Mouse (Mus musculus): Measurements from ENCODE around the gene Pgm2. TPM values are rescaled to one million over a fixed set of nuclear protein-coding genes. Genes with fewer than 3 reads are reported as not detected.

Pgm2 gene
- polyA plus RNA-seq, 1 experiment, result 75.7 TPM

DNA sequence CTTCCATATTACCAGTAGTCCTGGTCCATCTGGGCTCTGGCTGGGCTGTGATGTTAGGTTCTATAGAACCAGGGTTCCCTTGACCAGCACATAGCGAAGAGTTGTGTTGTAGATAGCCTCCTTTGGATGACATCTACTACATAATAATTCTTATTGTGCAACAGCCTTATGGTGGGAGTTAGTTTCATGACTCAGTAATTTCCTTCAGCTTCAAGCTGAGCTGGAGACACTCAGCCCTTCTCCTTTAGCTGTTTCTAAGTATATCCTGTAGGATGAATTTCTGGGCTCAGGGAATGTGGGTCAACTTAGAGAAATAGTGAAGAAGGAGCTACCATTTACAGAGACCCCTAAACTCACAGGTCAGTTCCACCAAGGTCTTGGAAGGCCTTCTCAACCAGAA is 60.6 kb downstream of the Pgm2 start:
- no peak for TF ChIP-seq GATA1 (IDR thresholded peaks at IDR 0.05; ENCODE audit: low read length)

DNA sequence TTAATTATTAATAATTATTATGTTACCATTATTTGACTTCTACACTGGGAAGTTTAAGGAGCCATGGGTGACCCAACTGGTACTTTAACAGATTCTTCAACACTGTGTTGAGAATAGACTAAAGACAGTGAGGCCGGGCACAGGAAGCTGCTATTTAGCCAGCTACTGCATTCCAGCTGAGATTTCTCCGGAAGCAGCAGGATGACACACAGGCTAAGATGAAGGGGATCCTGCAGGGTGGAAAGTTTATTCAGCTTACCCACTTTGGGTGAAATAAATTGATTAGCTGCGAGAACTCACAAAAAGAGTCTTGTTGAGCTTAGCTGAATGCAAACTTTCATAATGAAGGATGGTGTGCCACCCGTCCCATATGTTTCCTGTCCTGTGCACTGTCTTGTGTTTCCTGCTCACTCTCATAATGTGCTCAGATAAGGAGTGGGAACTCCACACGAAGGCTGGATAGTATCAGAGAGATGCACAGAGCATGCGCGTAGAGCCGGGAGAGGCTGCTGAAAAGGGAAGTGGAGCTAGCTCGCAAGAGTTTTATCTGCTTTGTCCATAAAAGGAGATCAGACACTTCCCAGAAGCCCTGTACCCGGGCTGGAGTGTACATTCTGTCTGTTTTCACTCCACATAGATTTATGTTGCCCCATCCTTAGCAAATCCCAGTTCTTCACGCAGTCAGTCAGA is 63.3 kb downstream of the Pgm2 start, which contains the start of gene Tbc1d1:
Gene Tbc1d1, plus strand, starts transcription at position 445 of the 690 bp plus-strand sequence.
- no peak for TF ChIP-seq GATA1 (IDR thresholded peaks at IDR 0.05; ENCODE audit: low read length)

DNA sequence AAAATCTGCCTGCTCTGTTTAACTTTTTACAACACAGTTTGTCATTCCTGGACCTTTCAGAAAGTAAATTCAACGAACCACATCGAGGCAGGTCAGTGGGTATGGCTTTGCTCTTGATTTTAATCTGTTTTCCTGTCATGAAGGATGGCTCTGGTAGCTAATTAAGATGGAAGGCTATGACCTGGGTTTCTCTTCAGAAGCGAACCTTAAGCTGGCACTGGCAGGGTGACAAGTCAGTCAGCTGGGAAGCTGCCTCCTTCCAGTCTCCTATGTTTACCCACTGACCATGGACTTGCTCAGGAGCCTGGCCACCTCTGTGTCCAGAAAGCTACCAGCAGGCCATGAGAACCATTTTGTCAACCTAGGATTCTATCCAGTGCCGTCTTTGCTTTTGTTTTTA is 63.8 kb downstream of the Pgm2 start:
- TF ChIP-seq GATA1 (IDR thresholded peaks at IDR 0.05; ENCODE audit: low read length), result no peak

DNA sequence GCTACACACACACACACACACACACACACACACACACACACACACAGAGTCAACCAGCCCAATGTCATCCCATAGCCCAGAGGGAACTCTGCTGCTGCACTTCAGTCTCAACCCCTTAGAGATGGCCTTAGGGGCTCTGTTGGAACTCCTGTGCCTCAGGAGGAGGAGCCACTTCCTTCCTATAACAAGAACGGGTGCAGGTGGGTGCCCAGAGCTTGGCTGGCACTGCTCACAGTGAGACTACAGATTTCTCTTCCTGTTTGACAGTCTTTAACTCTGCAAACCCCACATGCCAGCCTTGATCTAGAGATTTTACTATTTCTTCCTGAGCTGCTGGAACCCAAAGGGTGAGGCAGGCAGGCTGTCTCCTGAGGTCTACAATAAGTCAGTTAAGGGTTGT is 65.2 kb downstream of the Pgm2 start:
- TF ChIP-seq GATA1 (IDR thresholded peaks at IDR 0.05; ENCODE audit: low read length), result no peak

DNA sequence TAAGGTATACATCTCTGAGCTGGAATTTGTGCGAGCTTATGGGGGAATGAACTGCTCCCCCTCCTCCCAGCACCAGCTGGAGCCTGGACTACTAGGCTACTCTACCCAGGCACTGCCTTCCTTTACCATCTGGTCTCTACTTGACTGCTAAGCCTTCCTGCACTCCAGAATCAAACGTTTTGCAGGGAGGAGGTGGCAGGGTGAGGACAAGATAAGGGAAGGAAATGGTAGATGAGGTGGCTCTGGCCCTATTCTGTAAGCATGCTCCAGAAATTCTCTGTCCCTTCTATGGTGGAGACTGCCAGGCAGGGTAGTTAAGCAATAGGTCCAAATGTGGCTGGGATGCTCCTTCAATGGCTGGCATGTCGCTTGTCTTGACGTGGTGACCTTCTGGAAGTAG is 65.8 kb downstream of the Pgm2 start:
- no peak for TF ChIP-seq GATA1 (IDR thresholded peaks at IDR 0.05; ENCODE audit: low read length)

DNA sequence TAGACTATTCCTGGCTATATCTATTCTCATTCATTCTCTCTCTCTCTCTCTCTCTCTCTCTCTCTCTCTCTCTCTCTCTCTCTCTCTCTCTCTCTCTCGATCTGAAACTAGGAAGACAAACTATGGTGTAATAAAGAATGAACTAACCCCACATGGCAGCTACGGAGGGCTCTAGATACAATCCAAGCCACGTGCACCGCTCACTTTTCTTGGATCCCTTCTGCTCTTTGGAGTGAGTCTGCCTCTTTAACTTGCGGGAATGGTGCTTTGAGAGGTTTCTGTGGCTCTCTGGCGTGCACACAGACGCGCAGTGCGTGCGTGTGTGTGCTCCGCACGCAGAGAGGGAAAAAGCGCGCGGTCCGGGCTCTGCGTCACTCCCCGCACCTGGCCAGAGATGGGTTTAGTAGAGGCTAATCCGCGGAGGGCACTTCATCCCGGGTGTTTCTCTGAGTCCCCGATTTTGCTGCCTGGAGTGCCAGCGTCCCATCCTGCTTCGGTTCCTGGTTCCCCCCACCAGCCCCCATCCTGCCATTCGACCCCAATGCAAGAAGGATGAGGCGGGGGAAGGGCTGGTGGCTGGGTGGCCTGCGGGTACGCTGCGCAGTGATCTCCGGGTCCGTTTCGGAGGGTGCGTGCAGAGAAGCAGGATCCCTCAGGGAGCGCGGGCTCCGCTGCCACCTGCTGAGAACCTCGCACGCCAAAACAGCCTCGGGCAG is 66.5 kb downstream of the Pgm2 start:
- no peak for TF ChIP-seq GATA1 (IDR thresholded peaks at IDR 0.05; ENCODE audit: low read length)

DNA sequence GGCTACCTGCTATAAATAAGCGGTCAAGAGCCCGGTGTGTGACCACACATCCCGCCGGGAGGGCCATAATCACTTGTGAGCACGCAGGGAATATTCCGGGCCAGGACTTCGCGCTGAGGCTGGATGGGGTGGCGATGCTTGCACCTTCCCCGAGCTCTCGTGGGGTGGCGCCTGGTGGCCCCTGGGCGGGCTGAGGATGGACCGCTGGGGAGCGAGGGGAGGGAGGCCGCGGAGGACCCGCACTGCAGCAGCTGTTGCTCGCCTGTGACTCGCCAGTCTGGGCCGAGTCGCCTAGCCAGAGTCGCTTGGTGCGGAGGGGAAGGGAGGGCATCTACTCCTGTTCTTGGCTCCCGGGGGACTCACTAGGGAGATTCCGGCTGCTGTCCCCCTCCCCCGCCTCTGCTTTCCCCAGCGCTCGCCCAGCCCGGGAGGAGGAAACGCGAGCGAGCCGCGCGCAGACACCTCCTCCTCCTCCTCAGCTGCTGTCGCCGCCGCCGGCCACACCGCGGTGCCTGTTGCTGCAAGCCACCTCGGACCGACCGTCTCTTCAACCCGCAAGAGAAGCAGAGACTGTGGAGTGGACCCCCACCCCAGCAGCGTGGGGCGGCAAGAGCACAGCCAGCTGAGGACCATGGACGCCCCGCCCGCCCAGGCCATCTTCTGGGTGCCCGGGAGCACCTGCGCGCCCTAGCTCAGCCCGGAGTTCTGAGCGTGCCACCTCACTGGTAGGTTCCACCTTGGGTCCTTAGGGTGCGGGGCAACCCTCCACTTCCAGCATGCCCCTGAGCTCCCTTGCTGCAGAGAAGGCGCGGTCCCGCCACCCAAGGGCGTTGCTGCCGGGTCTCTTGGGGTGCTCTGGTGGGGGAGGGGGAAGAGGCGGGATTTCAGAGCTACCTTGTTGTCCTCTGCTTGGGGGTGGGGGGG is 67.3 kb downstream of the Pgm2 start:
- TF ChIP-seq GATA1 (IDR thresholded peaks at IDR 0.05; ENCODE audit: low read length), result no peak

DNA sequence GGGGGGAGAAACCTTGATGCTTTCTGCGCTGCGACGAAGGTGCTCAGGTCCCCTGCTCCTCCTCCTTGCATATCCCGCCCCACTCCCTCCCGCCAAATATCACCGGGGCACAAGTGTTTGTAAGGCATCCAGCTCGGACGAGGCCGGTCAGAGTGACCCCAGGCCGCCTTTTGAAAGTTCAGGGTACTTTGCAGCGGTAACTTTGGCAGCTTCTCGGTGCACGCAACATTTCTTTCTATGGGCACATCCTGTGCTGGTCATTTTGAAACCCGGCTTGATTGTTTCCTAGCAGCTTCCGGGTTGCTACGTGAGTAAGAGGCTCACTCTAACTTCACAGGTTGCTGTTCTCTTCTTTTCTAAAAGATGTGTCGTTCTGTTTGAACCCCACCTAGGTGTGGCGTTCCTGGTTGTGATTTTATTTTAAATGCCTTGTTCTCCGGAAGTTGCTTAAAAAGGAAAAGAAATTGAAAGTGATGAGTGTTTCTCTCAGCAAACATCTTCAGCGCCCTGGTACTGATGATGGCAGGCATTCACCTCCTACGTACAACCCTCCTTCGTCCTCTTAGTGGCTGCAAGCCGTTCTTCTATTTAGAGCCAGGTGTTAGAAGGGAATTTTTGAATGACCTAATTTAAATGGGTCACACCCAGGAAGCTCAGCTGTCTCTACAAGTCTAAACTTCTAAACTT is 68.1 kb downstream of the Pgm2 start:
- no peak for TF ChIP-seq GATA1 (IDR thresholded peaks at IDR 0.05; ENCODE audit: low read length)

DNA sequence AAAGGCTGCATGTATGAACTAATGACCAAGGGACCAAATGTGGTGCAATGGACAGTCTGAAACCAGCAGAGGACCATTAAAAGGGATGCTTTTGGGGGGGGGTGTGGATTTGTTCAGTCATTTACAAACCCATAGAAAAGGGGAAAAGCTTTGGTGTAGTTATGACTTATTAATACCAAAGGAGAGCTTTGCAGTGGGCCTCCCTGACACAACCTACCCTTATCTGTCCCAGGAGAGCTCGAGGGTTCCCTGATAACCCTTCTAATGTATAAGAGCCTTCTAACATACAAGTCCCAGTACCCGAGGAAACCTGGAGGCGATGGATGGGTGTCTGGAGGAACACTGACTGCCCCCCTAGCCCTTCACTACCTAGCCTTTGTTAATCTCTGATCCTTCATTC is 69.2 kb downstream of the Pgm2 start:
- no peak for TF ChIP-seq GATA1 (IDR thresholded peaks at IDR 0.05; ENCODE audit: low read length)

DNA sequence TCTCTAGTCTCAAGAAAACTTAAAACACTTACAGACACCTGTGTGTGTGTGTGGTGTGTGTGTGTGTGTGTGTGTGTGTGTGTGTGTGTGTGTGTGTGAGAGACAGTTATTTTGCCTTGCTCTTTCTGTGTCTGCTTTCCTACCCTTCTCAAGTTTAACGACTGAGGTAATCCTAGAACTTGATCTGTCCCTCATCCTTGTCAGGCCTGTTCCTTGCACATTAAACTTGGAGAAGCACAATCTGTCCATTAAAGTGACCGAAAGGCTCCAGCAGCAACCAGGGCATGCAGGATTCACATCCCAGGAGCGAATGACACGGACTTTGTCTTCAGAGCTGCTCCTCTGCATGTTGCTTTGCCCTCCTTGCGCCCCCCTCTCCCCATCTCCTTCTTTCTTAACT is 69.8 kb downstream of the Pgm2 start:
- no peak for TF ChIP-seq GATA1 (IDR thresholded peaks at IDR 0.05; ENCODE audit: low read length)

DNA sequence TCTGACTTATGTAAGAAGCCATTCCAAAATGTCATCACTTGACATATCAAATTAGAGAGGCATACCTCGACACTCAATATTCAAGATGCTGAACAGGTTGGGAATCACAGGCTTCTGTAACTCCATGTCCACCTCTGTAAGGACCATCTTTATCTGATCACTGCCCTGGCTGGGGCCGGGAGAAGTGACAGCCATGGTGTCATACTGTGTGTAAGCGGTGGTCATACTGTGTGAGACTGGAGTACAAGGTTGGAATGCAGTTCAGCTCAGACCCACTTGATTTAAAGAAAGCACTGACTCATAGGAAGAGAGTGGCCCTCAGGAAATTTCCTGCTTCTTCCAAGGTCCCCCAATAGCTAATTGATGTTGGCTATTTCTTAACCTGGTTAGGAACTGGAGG is 71.7 kb downstream of the Pgm2 start:
- TF ChIP-seq GATA1 (IDR thresholded peaks at IDR 0.05; ENCODE audit: low read length), result no peak

DNA sequence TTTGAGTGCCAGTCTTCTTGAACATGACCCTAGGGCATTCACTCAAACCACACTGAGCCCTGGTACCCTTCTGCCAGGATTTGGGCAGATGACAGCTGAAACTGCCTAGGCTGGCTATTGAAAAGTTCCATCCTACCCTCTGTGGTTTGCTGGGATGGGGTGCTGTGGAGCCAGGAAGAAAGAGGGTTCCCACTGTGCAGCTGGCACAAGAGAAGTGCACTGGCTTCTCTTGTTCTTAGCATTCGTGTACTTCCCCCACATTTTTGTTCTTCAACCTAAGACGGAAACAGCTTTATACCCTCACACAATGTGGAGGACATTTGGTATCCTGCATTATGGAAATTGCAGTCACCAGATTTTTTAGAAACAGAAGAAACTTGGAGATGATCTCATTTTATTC is 73.1 kb downstream of the Pgm2 start:
- no peak for TF ChIP-seq GATA1 (IDR thresholded peaks at IDR 0.05; ENCODE audit: low read length)

DNA sequence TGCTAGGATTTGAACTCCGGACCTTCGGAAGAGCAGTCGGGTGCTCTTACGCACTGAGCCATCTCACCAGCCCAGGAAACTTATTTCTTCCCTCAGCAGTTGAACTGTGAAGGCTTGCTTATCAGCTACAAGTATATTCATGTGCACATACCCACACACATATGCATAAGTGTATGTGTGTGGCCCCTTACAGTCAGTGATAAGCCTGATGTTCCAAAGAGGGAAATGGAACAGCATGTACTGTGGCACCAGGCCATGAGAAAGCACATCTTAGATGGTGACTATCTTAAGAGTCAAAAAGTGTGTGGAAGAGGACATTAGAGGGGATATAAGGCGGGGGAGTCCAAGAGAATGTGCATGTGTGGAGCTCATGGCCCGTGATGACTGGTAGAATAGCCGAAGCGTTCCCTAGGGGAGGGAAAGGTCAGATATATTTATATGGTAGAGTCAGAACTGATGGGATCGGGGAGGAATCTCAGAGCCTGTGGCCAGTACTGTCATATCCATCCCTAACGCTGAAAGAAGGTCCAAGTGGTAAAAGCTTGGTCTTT is 76.3 kb downstream of the Pgm2 start:
- no peak for TF ChIP-seq GATA1 (IDR thresholded peaks at IDR 0.05; ENCODE audit: low read length)

DNA sequence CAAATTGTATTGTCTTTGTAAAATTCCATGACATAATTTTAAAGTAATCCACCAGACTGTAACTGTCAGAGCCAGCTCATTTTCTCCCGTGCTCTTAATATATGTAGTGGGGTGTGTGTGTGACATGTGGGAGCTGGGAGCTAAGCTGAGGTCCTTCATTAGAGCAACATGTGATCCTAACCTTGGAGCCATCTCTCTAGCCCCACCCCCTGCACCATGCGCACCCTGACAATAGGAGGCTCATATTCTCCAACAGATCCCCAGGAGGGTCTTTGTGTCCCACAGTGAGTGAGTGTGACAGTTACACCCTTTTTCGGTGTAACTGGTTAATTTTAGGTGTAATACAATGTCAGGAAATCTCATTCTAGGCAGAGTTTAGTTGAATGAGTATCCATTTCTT is 80.1 kb downstream of the Pgm2 start:
- TF ChIP-seq GATA1 (IDR thresholded peaks at IDR 0.05; ENCODE audit: low read length), result no peak

DNA sequence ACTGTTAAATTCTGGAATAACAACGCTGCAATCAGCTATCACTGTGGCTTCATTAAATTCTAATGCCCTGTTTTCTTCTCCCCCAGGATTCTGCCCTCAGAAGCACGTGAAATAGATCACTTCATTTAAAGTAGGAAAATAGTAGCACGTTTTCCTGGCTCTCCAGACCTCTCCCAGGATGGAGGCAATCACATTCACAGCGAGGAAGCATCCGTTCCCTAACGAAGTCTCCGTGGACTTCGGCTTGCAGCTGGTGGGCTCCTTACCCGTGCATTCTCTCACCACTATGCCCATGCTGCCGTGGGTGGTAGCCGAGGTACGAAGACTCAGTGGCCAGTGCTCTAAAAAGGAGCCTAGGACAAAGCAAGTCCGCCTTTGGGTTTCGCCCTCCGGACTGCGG is 80.6 kb downstream of the Pgm2 start:
- TF ChIP-seq GATA1 (IDR thresholded peaks at IDR 0.05; ENCODE audit: low read length), result no peak

All from G1E-ER4 (cell line).